Mouse (Mus musculus) cortical plate, adult 2 months (tissue): ENCODE data around the gene Tpte.

Experiments
- CTCF ChIP-seq: fragments of 200-500 bp; IDR thresholded peaks from 2 replicates; pipeline ENCODE4 v1.5.1; 2011; ENCODE audit warnings: mild to moderate bottlenecking, control low read depth, low read length; ENCODE audit not compliant: insufficient read depth; ENCODE audit errors: extremely low read depth
- POLR2A ChIP-seq: fragments of 200-500 bp; IDR thresholded peaks from 2 replicates; pipeline ENCODE4 v1.6.1; 2011; ENCODE audit warnings: mild to moderate bottlenecking, low read length, control low read depth; ENCODE audit not compliant: insufficient read depth; ENCODE audit errors: extremely low read depth

DNA sequence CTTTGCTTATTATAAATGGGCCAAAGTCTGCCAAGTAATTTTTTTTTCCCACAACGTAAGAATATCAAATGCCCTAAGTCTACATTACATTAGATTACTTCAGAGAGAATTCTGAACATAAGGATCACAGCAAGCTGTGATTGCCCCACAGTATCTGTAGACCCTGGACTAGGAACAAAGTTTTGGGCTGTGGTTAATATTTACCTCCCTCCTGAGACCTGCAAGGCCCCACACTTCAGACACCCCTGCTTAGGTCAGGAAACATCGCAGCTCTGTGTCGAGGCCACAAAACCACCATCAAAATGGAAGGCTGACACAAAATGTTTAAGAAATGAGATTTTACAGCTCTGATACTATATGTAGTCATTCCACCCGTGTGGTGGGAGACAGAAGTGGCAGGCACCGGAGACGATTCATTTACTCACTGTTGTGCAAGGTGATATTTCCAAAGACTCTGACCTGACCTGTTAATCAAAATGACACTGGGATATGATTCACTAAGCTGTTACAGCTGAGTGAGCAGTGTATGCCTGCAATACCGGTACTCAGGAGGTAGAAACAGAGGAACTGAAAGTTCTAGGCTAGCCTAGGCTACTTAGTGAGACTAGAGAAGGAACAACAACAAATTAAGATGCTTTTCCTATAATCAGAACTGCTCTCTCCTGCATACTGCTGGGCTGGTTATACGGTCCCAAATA is 107.7 kb downstream of the Tpte start:
- TF ChIP-seq CTCF (no peak), POLR2A (no peak)
